Mouse (Mus musculus): ENCODE data around the gene Ahnak. TPM values are rescaled to one million over a fixed set of nuclear protein-coding genes. Genes with fewer than 3 reads are reported as not detected.

Ahnak gene
- polyA plus RNA-seq, 1 experiment from 2014 or later, result 3.0 TPM

DNA sequence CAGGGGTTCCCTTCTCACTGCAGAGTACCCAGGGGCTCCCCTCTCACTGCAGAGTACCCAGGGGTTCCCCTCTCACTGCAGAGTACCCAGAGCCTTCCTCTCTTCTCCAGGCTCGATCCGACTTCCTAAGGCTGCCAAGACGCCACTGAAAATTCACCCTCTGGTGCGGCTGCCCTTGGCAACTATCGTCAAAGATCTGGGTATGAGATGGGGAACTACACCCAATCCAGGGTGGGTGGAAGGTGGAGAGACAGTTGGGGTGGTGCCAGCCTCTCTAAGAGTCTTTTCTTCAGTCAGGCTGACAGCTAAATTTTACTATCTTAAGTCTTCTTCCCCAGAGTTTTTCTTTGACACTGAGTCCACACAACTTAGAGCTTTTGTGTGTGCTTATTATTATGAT lies 38.9 kb upstream of the Ahnak start:
- WGBS (ENCODE audit: insufficient replicate concordance), result 70% methylated on average over 5 of the region's 5 CpGs
- H3K4me1 ChIP-seq (replicated peaks), result peaks cover 62% of the 10 kb centered on the region

DNA sequence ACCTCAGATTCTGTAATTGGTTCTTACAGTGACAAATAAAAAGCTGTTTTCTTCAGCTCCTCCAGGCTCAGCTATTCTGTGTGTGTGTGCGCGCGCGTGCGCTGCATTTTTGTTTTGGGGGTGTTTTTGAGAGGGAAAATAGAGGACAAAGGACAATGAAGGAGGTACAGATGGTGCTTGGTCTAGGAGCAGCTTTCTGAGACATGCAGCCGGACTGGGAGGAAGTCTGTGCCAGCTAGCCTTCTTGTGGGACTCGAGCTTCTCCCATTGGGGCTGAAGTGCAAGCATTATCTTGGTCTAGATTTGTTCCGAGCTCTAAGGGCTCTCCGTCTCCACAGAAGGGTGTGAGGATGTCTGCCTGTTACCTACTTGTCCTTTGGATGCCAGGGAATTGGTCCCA lies 36.8 kb upstream of the Ahnak start:
- peak overlapping the region; percentile 90 for H3K4me2 ChIP-seq
- no peak for ATAC-seq (ENCODE audit: insufficient read depth)
- H3K36me3 ChIP-seq (replicated peaks), result peaks cover 76% of the 10 kb centered on the region
- no peak overlapping the region for H3K9ac ChIP-seq
- WGBS (ENCODE audit: insufficient replicate concordance), result 82% methylated on average over 9 of the region's 9 CpGs
- H3K27ac ChIP-seq (replicated peaks), result peak overlapping the region; percentile 83; the same call in 1 of the 2 replicates
- no peaks in the 10 kb centered on the region for H3K27me3 ChIP-seq
- no peak overlapping the region for H3K4me3 ChIP-seq (replicated peaks)
- no peaks in the 10 kb centered on the region for H3K9me3 ChIP-seq (replicated peaks)
- peaks cover 48% of the 10 kb centered on the region for H3K4me1 ChIP-seq (replicated peaks)

More for the DNA sequence above, 38.9 kb upstream of the Ahnak start:
- no peak overlapping the region for H3K9ac ChIP-seq
- H3K27ac ChIP-seq (replicated peaks), result no peak overlapping the region
- H3K4me3 ChIP-seq (replicated peaks), result no peak overlapping the region
- peaks cover 81% of the 10 kb centered on the region for H3K36me3 ChIP-seq (replicated peaks)
- H3K4me2 ChIP-seq, result no peak overlapping the region
- no peaks in the 10 kb centered on the region for H3K9me3 ChIP-seq (replicated peaks)
- no peaks in the 10 kb centered on the region for H3K27me3 ChIP-seq
- no peak for ATAC-seq (ENCODE audit: insufficient read depth)

DNA sequence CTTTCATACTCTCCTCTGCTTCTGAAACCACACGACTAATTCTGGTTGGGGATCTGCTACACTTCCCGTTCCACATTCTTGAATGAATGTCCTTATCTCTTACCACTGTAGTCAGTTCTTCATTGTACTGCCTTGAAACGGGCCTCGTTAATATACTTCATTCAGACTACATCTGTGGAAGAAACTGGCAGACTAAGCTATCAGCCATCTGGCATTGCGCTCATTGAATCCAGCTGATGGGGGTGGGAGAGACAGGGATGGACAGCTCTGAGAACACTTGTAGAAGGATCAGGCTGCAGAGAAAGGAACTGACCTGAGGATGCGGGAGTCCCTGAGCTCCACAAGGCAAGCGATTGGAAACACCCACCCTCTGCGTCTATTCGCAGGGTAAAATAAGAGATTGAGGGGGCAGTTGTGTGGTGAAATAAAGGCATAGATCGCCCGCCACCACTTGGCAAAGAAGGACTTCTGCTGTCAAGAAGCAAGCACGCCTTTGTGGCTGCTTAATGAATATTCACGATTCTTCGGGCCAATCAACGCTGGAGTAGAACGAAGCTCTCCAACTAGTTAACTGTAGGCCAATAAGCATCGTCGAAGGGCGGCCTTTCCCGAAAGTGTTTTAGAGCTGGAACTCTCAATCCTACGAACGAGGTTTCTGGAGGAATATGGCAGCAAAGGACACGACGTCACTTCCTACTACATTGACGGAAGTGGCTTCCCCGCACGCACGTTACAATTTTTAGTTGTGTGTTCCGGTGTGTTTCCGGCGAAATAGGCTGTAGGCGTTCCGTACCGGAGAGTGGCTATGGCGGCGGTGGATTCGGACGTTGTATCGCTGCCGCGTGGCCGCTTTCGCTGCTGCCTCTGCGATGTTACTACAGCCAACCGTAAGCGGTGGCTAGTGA lies 35.7 kb upstream of the Ahnak start, which contains the start of gene Tut1:
TSS of gene Tut1 (plus strand) at position 713 of the 905 bp plus-strand sequence.
- under 1% methylated on average over 46 of the region's 46 CpGs for WGBS (ENCODE audit: insufficient replicate concordance)
- Histone ChIP-seq H3K9ac (peak within 1 kb of the TSS; percentile 65), H3K4me3 (replicated peaks) (peak within 1 kb of the TSS; percentile 80), H3K4me2 (peak within 1 kb of the TSS; percentile 90), H3K27ac (replicated peaks) (peak within 1 kb of the TSS; percentile 83), H3K27me3 (no peaks in the 10 kb centered on the region), H3K9me3 (replicated peaks) (no peaks in the 10 kb centered on the region), H3K36me3 (replicated peaks) (peaks cover 73% of the 10 kb centered on the region), H3K4me1 (replicated peaks) (peaks cover 39% of the 10 kb centered on the region)
- ATAC-seq (ENCODE audit: insufficient read depth), result peak; percentile 90

- peak overlapping the region; percentile 90 for H3K4me2 ChIP-seq
- no peaks in the 10 kb centered on the region for H3K27me3 ChIP-seq
- H3K4me1 ChIP-seq (replicated peaks), result peaks cover 39% of the 10 kb centered on the region
- peaks cover 72% of the 10 kb centered on the region for H3K36me3 ChIP-seq (replicated peaks)
- no peak for ATAC-seq (ENCODE audit: insufficient read depth)
- 1% methylated on average over 9 of the region's 9 CpGs for WGBS (ENCODE audit: insufficient replicate concordance)
- no peaks in the 10 kb centered on the region for H3K9me3 ChIP-seq (replicated peaks)
- peak overlapping the region; percentile 83 for H3K27ac ChIP-seq (replicated peaks)
- peak overlapping the region; percentile 80 for H3K4me3 ChIP-seq (replicated peaks)
- peak overlapping the region; percentile 65 for H3K9ac ChIP-seq
Measured at GRCm38 (mm10) chr19:8954171-8954570, 34.9 kb upstream of the Ahnak start.

DNA sequence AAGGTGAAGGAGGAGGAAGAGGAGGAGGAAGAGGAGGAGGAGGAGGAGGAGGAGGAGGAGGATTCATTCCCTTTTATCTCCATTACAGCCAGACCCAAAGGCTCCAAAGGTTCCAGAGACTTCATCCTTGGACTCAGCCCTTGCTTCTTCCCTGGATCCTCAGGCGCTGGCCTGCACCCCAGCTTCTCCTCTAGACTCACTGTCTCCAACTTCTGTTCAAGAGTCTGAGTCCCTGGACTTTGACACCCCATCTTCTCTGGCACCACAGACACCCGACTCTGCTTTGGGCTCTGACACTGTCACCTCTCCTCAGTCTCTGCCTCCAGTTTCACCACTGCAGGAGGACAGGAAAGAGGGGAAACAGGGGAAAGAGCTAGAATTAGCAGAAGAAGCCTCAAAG lies 26.8 kb upstream of the Ahnak start:
- Histone ChIP-seq H3K9me3 (replicated peaks) (no peaks in the 10 kb centered on the region), H3K27ac (replicated peaks) (no peak overlapping the region), H3K9ac (no peak overlapping the region), H3K4me2 (no peak overlapping the region), H3K4me3 (replicated peaks) (no peak overlapping the region), H3K27me3 (no peaks in the 10 kb centered on the region), H3K4me1 (replicated peaks) (peaks cover 19% of the 10 kb centered on the region), H3K36me3 (replicated peaks) (peaks cover 84% of the 10 kb centered on the region)
- WGBS (ENCODE audit: insufficient replicate concordance), result 59% methylated on average over 2 of the region's 2 CpGs
- no peak for ATAC-seq (ENCODE audit: insufficient read depth)

- Histone ChIP-seq H3K27me3 (no peaks in the 10 kb centered on the region), H3K4me1 (replicated peaks) (peaks cover 39% of the 10 kb centered on the region), H3K36me3 (replicated peaks) (peaks cover 74% of the 10 kb centered on the region), H3K4me2 (no peak overlapping the region), H3K27ac (replicated peaks) (no peak overlapping the region), H3K9ac (no peak overlapping the region), H3K9me3 (replicated peaks) (no peaks in the 10 kb centered on the region), H3K4me3 (replicated peaks) (no peak overlapping the region)
- no peak for ATAC-seq (ENCODE audit: insufficient read depth)
- WGBS (ENCODE audit: insufficient replicate concordance), result 87% methylated on average over 11 of the region's 11 CpGs
Measured at GRCm38 (mm10) chr19:8965075-8965474, 24.0 kb upstream of the Ahnak start.

DNA sequence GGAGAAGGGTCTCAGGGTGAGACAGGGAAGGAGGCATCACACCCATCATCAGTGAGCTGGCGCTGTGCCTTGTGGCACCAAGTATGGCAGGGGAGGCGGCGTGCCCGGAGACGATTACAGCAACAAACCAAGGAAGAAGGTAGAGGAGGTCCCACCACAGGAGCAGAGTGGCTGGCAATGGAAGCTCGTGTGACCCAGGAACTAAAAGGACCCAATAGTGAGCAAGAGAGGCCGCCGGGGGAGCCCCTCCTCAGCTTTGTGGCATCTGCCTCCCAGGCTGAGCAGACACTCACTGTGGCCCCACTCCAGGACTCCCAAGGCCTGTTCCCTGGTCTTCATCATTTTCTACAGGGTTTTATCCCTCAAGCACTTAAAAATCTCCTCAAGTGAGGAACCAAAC lies 23.3 kb upstream of the Ahnak start:
- 72% methylated on average over 8 of the region's 8 CpGs for WGBS (ENCODE audit: insufficient replicate concordance)
- Histone ChIP-seq H3K27me3 (no peaks in the 10 kb centered on the region), H3K9ac (peak overlapping the region; percentile 70), H3K4me2 (peak overlapping the region; percentile 74), H3K9me3 (replicated peaks) (no peaks in the 10 kb centered on the region), H3K36me3 (replicated peaks) (peaks cover 74% of the 10 kb centered on the region), H3K27ac (replicated peaks) (peak overlapping the region; percentile 86), H3K4me3 (replicated peaks) (peak overlapping the region; percentile 80), H3K4me1 (replicated peaks) (peaks cover 41% of the 10 kb centered on the region)
- no peak for ATAC-seq (ENCODE audit: insufficient read depth)

GRCm38 (mm10) chr19:8966198-8966589 lies 22.9 kb upstream of the Ahnak start:
- 42% methylated on average over 5 of the region's 5 CpGs for WGBS (ENCODE audit: insufficient replicate concordance)
- no peak for ATAC-seq (ENCODE audit: insufficient read depth)
- peaks cover 74% of the 10 kb centered on the region for H3K36me3 ChIP-seq (replicated peaks)
- peak overlapping the region; percentile 70 for H3K9ac ChIP-seq
- peaks cover 41% of the 10 kb centered on the region for H3K4me1 ChIP-seq (replicated peaks)
- H3K27me3 ChIP-seq, result no peaks in the 10 kb centered on the region
- no peaks in the 10 kb centered on the region for H3K9me3 ChIP-seq (replicated peaks)
- H3K4me2 ChIP-seq, result peak overlapping the region; percentile 74
- H3K27ac ChIP-seq (replicated peaks), result peak overlapping the region; percentile 86
- H3K4me3 ChIP-seq (replicated peaks), result peak overlapping the region; percentile 80

DNA sequence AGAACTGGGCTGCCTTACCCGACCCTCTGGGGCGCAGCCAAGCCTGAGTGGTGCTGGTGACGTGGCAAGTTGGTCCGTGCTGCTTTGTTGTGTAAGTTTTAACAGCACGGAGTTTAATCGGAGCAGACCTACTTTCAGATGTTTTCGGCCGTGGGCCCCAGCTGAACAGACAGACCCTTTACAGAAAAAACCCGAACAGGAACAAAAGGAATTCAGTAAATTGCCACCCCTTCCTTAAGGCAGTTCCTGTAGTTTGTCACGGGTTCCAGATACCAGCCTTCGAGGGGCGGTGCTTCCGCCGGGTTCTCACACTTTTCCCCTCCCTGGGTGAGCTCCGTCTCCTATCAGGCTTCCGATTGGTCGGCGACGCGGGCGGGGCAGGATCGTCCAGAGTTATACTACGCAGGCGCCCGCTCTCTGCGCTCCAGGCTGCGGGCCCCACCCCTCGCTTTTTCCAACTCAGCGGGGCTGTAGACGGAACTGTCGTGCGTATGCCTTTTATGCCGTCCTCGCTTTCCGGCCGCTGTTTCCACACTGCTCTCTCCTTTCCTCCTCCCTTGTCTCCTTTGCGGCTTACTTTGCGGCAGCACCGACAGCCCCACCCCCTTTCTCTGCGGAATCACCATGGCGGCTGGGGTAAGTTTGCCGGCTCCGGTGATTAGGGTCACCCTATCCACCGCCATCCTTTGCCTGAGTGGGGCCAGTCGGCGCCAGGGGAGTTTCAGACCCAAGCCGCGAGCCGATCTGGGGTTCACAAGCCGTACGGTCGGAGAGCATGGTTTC lies 22.3 kb upstream of the Ahnak start, which contains the start of gene Eef1g:
TSS of gene Eef1g (plus strand) at position 452 of the 783 bp plus-strand sequence.
- peak within 1 kb of the TSS; percentile 88 for H3K27ac ChIP-seq (replicated peaks)
- peak within 1 kb of the TSS; percentile 80 for H3K4me3 ChIP-seq (replicated peaks)
- under 1% methylated on average over 52 of the region's 52 CpGs for WGBS (ENCODE audit: insufficient replicate concordance)
- ATAC-seq (ENCODE audit: insufficient read depth), result peak; percentile 99
- peak within 1 kb of the TSS; percentile 80 for H3K9ac ChIP-seq
- peaks cover 74% of the 10 kb centered on the region for H3K36me3 ChIP-seq (replicated peaks)
- H3K27me3 ChIP-seq, result no peaks in the 10 kb centered on the region
- H3K4me1 ChIP-seq (replicated peaks), result peaks cover 41% of the 10 kb centered on the region
- H3K4me2 ChIP-seq, result peak within 1 kb of the TSS; percentile 95
- H3K9me3 ChIP-seq (replicated peaks), result no peaks in the 10 kb centered on the region

DNA sequence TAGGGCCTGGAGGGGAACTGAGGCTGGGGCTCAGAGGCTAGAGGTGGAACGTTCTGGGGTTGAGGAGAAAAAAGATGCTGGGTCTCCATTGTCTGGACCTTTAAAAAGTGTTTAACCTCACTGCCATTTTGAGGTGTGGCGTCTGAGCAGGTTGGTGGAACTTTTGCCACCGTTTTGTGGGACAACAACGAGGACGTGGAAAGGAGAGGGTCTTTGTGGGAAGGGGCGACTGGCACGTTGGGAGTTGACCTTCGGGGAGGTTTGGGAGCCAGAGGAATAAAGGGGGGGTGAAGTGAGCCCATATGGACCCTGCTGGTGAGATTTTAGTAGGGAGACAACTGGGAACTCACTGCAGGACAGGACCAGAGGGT lies 21.7 kb upstream of the Ahnak start:
- peak overlapping the region; percentile 88 for H3K27ac ChIP-seq (replicated peaks)
- H3K9ac ChIP-seq, result peak overlapping the region; percentile 80
- no peaks in the 10 kb centered on the region for H3K9me3 ChIP-seq (replicated peaks)
- peaks cover 74% of the 10 kb centered on the region for H3K36me3 ChIP-seq (replicated peaks)
- WGBS (ENCODE audit: insufficient replicate concordance), result 0% methylated on average over 8 of the region's 8 CpGs
- H3K27me3 ChIP-seq, result no peaks in the 10 kb centered on the region
- peak overlapping the region; percentile 80 for H3K4me3 ChIP-seq (replicated peaks)
- peaks cover 41% of the 10 kb centered on the region for H3K4me1 ChIP-seq (replicated peaks)
- peak overlapping the region; percentile 95 for H3K4me2 ChIP-seq
- no peak for ATAC-seq (ENCODE audit: insufficient read depth)

GRCm38 (mm10) chr19:8967893-8968292 lies 21.2 kb upstream of the Ahnak start:
- WGBS (ENCODE audit: insufficient replicate concordance), result under 1% methylated on average over 9 of the region's 9 CpGs
- Histone ChIP-seq H3K36me3 (replicated peaks) (peaks cover 74% of the 10 kb centered on the region), H3K4me3 (replicated peaks) (peak overlapping the region; percentile 80), H3K4me1 (replicated peaks) (peaks cover 41% of the 10 kb centered on the region), H3K4me2 (peak overlapping the region; percentile 95), H3K9me3 (replicated peaks) (no peaks in the 10 kb centered on the region), H3K27me3 (no peaks in the 10 kb centered on the region), H3K27ac (replicated peaks) (peak overlapping the region; percentile 88), H3K9ac (peak overlapping the region; percentile 80)
- ATAC-seq (ENCODE audit: insufficient read depth), result no peak

All from liver, embryonic 15.5 days (tissue).